In the genomic region with DNA sequence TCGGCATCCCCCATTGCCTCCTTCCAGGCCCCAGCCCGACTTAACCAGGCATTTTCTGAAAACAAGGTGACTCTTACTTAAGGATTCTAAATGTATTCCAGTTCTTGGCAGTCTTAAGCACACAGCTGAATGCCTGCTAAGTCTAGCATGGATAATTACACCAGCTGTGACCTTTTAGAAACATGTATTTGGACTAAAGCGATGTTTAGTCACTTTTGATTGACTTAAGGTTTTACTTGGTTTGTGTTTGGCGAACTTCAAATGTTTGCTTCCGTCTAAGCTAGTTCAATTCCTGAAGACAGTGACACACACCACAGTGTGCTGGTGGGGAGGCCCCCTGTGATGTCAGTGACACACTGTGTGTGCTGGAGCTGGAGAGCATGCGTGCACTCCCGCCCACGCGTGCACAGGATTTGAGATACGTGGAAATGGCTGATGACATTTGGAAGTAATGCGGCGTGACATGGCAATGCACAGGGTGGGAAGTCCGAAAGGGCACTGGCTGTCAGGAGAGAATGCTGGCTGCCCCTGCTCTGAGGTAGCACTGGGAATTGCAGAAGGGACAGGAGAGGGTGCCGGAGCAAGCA, we compare ENCODE assay signal across 8 mouse cellular contexts.
A peak's percentile ranks its signal among the peaks of the same experiment; 100 is the strongest.
DNase-seq lines count a peak whose midpoint lies in the region; ATAC-seq and TF ChIP-seq lines count a peak whose summit lies in the region.
"Had no signal": no experiment of that assay in that cellular context is flagged by ENCODE, and none has a peak within 500 bp of the region (broad histone marks: within the 10 kb centered on the region; RNA-seq: fewer than 3 reads in every experiment).

No protein-coding gene starts in this region.

- 62% methylated on average over 14 of the region's 14 CpGs for WGBS in heart, embryonic 12.5 days
- WGBS in heart, embryonic 11.5 days (ENCODE audit: insufficient replicate concordance) = 74% methylated on average over 14 of the region's 14 CpGs
- WGBS in embryonic facial prominence, embryonic 14.5 days = 49% methylated on average over 14 of the region's 14 CpGs

- no peak overlapping the region for H3K4me3 ChIP-seq in heart, embryonic 12.5 days
- H3K4me3 ChIP-seq in heart, embryonic 11.5 days (ENCODE audit: low read depth, low read length) = no peak overlapping the region
- no peak overlapping the region for H3K4me3 ChIP-seq in embryonic facial prominence, embryonic 14.5 days (ENCODE audit: low read depth, low read length)

- peak overlapping the region; percentile 22; the same call in 1 of the 2 replicates for H3K4me2 ChIP-seq in heart, embryonic 12.5 days
- H3K4me2 ChIP-seq in heart, embryonic 11.5 days = no peak overlapping the region
- H3K4me2 ChIP-seq in embryonic facial prominence, embryonic 14.5 days (ENCODE audit: low read depth, low read length) = no peak overlapping the region
- H3K4me2 ChIP-seq: liver, embryonic 11.5 days had no signal

- no peaks in the 10 kb centered on the region for H3K36me3 ChIP-seq in heart, embryonic 12.5 days
- H3K36me3 ChIP-seq in heart, embryonic 11.5 days (ENCODE audit: control insufficient read depth, insufficient read depth, low read length) = no peaks in the 10 kb centered on the region
- H3K36me3 ChIP-seq in embryonic facial prominence, embryonic 14.5 days (ENCODE audit: control insufficient read depth, insufficient read depth, low read length) = no peaks in the 10 kb centered on the region

- H3K27me3 ChIP-seq in heart, embryonic 12.5 days (replicated peaks) = no peaks in the 10 kb centered on the region
- H3K27me3 ChIP-seq in heart, embryonic 11.5 days (ENCODE audit: control insufficient read depth, insufficient read depth, low read length) = no peaks in the 10 kb centered on the region
- H3K27me3 ChIP-seq in Patski = peaks cover 60% of the 10 kb centered on the region
- H3K27me3 ChIP-seq in embryonic facial prominence, embryonic 14.5 days (replicated peaks; ENCODE audit: control insufficient read depth, insufficient read depth, low read length) = no peaks in the 10 kb centered on the region

- H3K9ac ChIP-seq in heart, embryonic 12.5 days = no peak overlapping the region
- no peak overlapping the region for H3K9ac ChIP-seq in heart, embryonic 11.5 days (ENCODE audit: low read depth, low read length)
- H3K9ac ChIP-seq in embryonic facial prominence, embryonic 14.5 days (ENCODE audit: low read depth, low read length) = no peak overlapping the region

- H3K4me1 ChIP-seq in heart, embryonic 12.5 days (replicated peaks) = peaks cover 11% of the 10 kb centered on the region
- no peaks in the 10 kb centered on the region for H3K4me1 ChIP-seq in heart, embryonic 11.5 days (ENCODE audit: control insufficient read depth, insufficient read depth, low read length)
- H3K4me1 ChIP-seq in embryonic facial prominence, embryonic 14.5 days (ENCODE audit: control insufficient read depth, insufficient read depth, low read length) = peaks cover 12% of the 10 kb centered on the region

- POLR2A ChIA-PET in Patski (lab: Charles Lee) = no interaction called here

- intact Hi-C loops in gastrocnemius, postnatal 14 days (cut with DNase I; ENCODE audit: low total_unique reads) = no loop called here

- H3K9me3 ChIP-seq in heart, embryonic 12.5 days (replicated peaks) = no peaks in the 10 kb centered on the region
- no peaks in the 10 kb centered on the region for H3K9me3 ChIP-seq in heart, embryonic 11.5 days (replicated peaks; ENCODE audit: control insufficient read depth, low read length)
- H3K9me3 ChIP-seq in embryonic facial prominence, embryonic 14.5 days (ENCODE audit: control insufficient read depth, low read length) = no peaks in the 10 kb centered on the region

- peak; percentile 6 to 19 for DNase-seq in kidney, postnatal 4 days
- no peak for DNase-seq in kidney, adult 11 months
- DNase-seq in Patski (ENCODE audit: low read depth, low spot score) = peak; percentile 3
- DNase-seq in embryonic facial prominence, embryonic 14.5 days (ENCODE audit: low spot score) = peak; percentile 87
- DNase-seq in gastrocnemius, postnatal 14 days = no peak

- CTCF ChIA-PET in Patski (lab: Charles Lee) = interaction anchor here (0.8 kb wide), 1 partner anchor 43 kb away, joined by 3 read pairs; no protein-coding TSS in a partner anchor

- ATAC-seq in heart, embryonic 12.5 days (ENCODE audit: insufficient number of reproducible peaks, low FRiP score) = no peak
- ATAC-seq in heart, embryonic 11.5 days (replicated peaks; ENCODE audit: insufficient number of reproducible peaks, low FRiP score, low TSS enrichment) = no peak
- ATAC-seq in Patski = no peak
- peak; percentile 79 for ATAC-seq in embryonic facial prominence, embryonic 14.5 days (ENCODE audit: low read depth)

- no peak overlapping the region for H3K27ac ChIP-seq in heart, embryonic 12.5 days (ENCODE audit: poor library complexity, severe bottlenecking)
- no peak overlapping the region for H3K27ac ChIP-seq in heart, embryonic 11.5 days (ENCODE audit: low read depth, low read length)
- H3K27ac ChIP-seq in embryonic facial prominence, embryonic 14.5 days (replicated peaks; ENCODE audit: low read depth, low read length) = no peak overlapping the region; the same call in 1 of the 2 replicates

- TF ChIP-seq CTCF in Patski (IDR thresholded peaks at IDR 0.05) = no peak

- in situ Hi-C loops in Patski (cut with MboI; ENCODE audit: low pct_unique_long_range_greater_than_20kb) = no loop called here

Comparison
In these comparisons a context has a peak if more than half of its experiments do, and no peak if none do; other contexts are left out.
1. DNase-seq: peak in kidney, postnatal 4 days (2 of 2), Patski (single experiment) and embryonic facial prominence, embryonic 14.5 days (single experiment); none in kidney, adult 11 months (single experiment) and gastrocnemius, postnatal 14 days (single experiment).